Mouse (Mus musculus) retina, postnatal 1 day (tissue): ENCODE results near the gene Cdhr3.

ENCODE experiments used
- DNase-seq: peaks from one replicate; pipeline ENCODE4 v3.0.0-alpha.2; 2012

The Cdhr3 gene

DNA sequence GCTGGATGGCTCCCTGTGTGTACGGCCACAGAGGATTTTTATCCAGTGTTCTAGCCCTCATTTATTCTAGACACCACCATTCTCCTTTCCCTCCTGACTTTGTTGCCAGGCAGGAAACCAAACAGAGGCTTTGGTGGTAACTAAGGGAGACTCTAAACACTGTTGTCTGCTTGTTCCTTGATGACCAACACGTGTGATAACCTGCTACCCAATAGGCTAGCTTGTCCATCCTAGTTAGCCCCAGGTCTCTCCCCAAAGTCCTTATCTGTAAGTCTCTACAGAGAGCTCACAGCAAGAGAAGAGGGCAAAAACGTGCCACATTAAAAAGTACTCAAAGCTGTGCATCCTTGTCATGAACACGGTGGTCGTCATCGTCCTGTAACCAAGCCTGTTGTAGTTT lies at the start of gene Cdhr3:
Cdhr3 (minus strand) TSS at position 101 of the 400 bp plus-strand sequence.
- no peak for DNase-seq

DNA sequence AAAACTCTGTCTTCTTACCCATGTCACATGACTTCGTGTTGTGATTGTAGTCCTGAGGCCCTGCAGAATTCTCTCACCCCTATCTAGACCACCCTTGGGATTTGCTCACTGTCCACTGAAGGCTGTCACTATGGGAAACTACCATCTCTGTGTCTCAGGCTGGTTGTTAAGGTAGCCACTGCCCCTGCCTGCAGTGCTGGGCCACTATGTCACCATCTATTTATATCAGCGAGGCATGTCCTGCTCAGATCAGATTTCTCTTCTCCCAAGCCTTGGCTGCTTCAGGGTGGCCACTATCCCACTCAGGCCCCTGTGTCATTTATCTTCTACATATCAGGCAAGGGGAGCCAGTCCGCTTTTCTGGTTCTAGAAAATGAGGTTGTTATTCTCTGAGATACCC lies 46.4 kb upstream of the Cdhr3 start:
- DNase-seq: peak; percentile 39

DNA sequence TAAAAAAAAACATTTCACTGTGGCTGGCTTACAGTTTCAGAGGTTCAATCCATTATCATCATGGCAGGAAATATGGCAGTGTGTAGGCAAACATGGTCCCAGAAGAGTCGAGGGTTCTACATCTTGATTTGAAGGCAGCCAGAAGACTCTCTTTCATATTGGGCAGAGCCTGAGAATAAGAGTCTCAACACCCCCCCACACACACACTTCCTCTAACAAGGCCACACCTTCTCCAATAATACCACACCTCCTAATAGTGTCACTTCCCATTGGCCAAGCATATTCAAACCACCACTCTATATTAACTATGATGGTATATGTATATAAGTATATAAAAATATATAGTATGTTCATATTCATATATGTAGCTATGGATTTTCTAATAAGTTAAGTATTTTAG lies 45.2 kb upstream of the Cdhr3 start:
- DNase-seq: no peak

DNA sequence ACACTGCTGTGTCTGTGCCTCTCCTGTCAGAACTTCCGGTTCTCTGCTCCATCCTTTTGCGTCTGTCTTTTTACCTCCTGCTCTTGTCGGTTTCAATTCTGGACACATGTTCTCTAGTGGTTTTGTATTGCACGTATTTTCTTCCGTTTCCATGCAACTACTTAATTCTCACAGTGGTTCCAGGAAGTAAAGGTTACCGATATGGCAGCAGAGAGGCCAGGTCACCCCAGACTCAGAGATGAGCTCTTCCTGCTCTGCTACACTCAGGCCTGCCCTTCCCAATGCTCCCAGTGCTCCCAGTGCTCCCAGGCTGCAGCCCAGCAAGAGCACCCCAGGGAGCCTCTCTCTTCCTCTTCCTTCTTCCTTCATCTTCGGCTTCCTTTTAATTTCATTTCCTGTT lies 39.1 kb upstream of the Cdhr3 start:
- DNase-seq: no peak

DNA sequence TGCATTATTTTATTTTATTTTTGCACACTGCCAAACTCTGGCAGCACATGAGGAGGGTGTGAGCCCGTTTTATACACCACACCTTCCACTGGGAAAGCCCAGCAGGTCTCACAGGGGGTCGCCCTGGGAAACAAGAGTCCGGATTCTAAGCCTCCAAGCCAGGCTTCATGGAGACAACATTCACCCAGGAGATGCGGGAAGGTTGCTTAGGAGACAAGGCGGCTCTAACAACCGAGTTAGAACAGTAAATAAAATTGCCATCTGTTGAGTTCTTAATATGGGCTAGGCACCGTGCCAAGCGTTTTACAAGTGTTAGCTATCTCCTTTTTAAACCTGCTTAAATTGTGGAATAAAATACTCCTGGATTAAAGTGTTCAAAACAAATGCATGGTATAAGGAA lies 37.7 kb upstream of the Cdhr3 start:
- DNase-seq: no peak

DNA sequence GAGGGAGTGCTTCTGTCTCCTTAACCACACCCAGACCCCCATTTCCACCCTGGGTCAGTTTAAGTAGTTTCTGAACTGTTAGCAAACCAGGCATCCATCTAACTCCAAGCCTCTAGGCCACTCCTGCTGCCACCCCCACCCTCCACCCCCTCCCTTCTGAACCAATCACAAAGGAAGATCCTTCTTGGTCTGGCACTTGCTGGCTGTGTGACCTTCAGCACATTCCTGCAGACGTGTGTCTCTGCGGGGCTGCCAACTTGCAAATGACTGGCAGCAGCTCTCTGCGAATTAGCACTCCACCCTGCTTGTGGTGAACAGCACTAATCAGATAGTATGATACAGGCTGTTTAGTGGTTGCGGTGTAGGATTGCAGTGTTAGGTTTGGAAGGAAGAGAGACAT lies 36.7 kb upstream of the Cdhr3 start:
- peak; percentile 54 for DNase-seq

DNA sequence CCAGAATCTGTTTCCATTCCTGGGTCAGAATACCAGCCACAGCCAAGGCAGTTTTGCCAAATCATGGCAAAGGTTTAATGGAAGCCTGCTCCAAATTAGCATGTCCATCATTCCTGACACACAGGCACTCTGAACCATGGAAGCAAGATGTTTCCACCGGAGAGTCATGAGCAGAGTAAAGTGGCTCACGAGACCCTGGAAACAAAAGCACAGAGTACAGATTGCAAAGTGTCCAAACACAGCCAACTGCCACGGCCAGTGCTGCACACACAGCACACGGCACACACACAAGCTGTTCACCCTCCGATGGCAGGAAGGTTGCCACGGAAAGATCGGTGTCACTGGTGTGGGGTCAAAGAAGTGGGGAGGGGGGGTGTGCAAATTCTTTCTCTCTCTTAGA lies 36.0 kb upstream of the Cdhr3 start:
- no peak for DNase-seq

DNA sequence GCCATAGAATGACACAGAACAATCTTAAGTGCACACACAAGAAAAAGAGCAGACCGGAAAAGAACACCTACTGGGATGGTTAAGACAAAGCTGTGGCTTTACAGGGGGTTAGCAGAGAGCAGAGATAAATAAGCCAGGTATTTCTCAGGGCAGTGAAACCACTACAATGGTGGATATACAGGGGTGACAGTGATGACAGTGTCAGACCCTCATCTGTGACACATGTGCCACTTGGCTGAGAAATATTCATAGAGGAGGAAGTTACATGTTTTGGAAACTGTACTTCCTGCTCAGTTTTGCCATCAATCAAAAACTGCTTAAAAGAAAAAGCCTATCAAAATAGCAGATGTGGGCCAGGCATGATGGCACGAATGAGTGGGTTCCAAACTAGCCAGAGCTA lies 35.4 kb upstream of the Cdhr3 start:
- DNase-seq: no peak

DNA sequence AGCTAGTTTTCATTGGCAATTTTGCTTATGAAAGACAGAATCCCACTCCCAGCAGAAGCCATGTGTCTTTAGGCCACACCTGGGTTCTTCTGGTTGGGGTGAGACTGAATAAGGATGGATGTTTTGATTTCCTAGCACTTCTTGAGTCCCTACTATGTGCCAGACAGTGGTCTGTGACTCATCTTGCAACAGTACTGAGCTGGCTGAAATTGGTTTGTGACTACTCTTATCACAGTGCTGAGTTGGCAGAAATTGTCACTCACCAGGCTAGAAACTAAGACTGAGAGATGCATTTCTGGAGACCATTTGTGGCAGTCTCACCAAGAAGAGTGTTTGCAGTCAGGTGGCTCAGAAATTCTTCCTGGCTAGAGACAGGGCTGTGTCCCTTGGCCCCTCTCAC lies 33.6 kb upstream of the Cdhr3 start:
- no peak for DNase-seq

DNA sequence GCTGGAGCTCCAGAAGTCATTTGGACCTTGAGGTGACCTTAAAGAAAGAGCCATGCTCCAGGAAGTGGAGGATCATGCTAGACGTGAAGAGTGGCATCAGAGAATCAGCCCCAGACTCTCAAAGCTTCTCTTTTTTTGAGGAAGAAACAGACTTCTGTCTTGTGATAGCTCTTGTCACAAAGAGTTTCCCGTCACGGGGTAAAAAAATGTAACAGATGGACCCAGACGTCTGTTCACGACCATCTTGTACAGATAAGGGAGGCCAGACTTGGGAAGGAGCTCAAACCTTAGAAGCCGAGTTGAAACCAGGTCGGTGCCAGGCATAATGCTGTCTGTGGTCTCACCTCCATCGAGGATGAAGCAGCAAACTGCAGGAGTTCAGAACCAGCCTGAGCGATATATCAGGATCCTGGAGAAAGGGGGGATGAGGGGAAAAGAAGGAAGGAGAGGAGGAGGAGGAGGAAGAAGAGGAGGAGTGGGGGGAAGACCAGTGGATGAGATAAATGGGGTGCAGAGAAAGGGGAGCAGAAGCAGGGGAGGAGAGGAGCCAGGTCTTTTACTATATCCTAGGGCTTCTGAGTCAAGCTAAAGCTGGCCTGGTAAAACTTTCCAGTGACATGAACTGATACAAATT lies 33.0 kb upstream of the Cdhr3 start:
- DNase-seq: no peak

DNA sequence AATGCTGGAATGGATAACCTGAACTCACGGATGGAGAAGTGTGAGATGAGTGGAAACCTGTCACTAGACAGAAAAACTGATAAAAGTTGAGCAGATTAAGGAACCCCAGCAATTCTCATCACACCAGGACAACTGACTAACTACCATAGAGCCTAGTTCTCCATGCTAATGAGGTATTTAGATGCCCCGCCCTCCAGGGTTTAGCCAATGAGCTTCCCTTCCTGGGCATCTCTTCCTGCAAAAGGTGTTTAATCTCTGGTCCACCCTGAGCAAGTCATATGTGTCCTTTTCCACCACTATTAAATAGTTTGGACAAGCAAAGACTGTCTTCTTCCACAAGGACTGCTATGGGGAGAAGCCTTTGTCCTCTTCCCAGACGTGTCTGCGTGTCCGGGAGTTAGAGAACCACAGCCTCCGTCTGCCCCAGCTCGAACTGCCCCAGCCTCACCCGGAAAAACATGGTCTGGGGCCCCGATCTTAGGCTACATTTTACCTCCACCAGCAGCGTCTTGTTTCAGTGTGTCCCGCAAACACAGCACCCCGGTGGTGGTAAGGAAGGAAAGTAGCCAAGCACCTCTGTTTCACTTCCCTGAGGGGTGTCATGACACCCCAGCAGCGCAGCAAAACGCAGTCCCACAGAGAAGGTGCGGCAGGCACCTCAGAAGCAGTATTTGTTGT lies 26.1 kb upstream of the Cdhr3 start:
- DNase-seq: no peak

DNA sequence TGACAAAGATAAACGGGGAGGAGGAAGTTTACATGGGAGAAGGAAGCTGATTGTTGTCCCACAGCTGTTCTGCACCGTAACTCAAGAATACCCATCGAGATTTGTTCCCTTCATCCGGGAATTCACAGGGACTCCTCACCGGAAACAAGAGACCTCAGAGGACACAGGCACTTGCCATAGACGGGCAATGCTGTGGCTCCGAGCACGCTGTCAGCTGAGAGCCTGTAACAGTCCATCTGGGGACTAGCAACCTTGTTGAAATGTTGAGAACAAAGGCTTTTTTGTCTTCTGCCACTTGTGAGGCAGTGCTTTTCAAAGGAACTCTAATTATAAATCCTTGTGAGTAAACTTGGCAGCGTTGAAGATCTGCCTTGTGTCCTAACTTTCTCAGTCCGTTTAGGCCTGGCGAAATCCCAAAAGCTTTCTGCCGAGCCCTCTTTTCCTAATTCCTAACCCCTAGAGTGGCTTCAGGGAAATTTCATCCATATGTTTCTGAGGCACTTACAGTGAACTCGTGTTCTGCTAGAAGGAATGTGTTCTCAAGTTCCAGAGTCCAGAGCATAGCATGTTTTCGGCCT lies 18.3 kb upstream of the Cdhr3 start:
- DNase-seq: peak; percentile 90

DNA sequence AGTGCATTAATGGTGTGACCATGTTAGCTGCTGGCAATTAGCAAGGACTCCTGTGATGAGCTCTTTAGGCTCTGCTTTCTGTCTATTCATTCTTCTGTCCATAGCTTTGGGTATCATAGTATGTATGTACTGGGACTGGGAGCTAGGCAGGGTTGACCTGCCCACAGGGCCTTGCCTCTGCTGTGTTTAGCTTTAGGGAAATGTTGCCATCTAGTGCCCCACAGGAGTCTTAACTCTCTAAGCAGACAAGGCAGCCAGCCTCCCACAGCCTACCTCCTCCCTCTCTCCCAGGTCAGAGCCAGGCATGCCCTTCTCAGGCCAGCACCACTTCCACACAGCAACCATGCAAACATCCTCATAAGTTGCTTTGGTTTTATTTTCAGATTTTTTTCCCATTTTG lies 16.9 kb upstream of the Cdhr3 start:
- DNase-seq: peak; percentile 75

DNA sequence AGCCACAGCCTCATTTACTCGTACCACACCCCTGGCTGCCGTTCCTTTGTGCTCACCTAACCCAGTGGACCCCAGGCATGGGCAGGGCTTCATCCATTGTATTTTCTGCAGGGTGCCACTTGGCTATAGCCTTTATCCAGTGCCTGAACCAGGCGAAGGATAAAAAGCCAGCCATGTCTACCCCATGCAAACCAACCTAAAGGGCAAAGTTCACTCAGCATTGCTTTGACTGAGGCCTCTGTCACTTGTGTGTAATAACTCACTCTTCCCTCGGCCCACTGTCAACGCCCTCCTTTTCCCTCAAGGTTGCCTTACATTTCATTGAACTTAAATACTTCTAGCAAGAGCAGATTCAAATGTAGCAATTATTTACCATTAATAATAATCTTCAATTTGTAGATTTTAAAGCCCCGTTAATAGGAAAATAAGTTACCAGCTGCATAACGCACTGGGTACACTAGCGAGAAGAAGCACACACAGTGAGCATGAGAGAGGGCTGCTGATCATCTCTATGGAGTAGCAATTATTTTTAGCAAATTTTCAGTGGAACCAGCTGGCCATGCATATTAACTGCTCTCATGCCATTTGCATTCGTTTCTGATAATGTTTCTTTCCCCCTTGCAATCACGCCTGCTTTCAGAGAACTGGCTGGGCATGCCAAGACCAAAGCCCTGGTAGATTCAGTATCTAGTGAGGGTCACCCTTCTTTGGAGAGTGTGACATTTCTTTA lies 13.9 kb upstream of the Cdhr3 start:
- DNase-seq: no peak

DNA sequence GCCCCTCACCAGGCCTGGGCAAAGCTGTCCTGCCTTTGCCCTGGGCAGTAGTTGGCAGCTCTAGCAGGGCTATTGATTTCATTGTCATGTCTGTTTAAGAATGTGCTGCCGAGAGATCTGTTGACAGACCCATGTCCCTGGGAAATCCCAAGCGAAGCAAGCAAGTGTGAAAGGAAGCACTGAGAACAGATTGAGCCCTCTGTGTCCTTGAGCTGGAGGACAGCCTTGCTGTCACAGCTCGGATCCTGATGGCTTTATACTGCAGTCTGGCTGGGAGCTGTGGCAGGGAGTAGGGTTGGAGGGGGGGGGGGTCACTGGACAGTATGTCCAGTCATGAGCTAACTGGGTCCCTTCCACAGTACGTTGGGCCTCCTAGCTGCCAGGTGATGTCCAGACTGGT lies 13.0 kb upstream of the Cdhr3 start:
- DNase-seq: peak; percentile 56

DNA sequence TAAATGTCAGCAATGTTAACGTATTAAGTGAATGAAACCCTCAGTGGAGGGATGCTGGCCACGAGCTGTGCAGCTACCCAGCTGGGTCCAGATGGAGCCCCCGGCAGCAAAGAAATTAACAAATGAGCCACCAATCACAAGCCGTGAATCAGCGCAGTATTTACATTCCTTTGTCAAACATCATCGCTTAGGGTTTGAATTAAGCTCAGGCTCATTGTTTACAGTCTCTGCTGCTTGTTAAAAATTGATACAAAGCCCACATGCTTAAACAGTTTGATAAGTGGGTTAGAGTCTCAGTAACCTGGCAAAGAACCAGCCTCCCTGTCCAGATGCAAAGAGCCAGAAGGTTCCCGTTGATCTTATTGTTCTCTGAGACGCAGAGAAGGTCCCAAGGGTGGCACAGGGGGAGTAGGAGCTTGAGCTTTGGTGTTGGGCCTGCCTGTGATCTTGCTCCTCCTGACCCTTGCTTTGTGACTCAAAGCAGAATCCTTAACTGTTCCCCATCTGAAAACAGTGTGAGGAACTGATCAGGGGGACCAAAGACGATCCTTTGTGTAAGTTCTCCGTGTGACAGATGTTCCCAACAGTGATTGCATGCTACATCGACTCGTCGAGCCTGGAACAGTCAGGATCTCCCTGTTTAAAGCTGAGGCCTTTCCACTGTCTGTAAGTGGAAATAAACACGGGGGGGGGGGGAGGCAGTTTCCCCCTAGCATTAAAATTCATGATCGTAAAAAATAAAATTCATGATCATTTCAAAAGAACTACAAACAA lies 9.9 kb upstream of the Cdhr3 start:
- peak; percentile 75 for DNase-seq

DNA sequence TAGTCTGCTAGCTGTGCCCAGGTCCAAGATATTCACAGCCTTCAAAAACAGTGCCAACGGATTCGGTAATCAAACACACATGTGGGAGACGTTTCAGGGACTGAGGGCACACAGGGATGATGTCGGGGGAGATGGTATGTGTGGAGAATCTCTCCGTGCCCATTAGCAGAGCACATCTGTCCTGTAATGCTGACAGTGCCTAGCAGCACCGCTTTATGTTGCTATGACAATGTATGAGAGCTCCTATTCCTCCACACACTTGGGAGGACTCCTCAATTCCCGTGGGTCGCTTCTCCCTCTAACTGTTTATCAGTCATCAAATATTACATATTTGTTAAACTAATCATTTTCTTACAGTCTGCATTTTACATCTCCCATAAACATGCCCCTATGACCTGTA lies 9.0 kb upstream of the Cdhr3 start:
- no peak for DNase-seq

DNA sequence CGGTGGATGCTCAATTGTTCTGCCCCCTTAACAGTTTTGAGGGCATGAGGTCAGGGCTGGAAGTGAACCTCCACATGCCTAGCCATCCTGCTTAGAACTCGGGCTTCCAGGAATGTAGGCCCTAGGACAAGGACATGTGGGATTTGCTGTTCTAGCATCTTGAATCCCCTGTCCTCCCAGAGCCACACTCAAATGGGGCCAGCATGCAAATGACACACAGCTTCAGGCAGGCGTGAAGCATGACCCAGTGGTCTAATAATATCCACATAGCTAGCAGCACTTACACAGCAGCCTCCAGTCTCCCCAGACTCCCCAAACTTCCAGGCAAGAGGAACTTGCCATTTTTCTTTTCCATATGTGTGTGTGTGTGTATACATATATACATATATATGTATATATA lies 3.3 kb upstream of the Cdhr3 start:
- peak; percentile 55 for DNase-seq

DNA sequence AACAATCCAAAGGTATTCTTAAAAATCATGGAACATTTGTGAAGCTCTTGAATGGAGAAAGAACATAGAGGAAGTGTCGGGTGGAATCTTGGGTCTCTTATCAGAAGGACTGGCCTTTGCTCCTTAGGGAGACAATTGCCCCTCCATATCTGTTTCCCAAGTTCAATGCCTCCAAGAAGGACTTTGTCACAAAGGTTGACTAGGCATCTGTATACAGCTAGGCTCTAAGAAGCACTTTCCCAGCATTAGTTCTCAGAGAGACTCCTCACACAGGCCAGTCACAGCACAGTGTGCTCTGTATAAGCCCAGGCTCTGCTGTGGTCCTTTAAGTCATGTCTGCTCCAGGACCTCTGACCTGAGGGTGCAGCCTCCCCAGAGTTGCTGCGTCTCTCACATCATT lies 479 bp downstream of the Cdhr3 start:
- DNase-seq: no peak

DNA sequence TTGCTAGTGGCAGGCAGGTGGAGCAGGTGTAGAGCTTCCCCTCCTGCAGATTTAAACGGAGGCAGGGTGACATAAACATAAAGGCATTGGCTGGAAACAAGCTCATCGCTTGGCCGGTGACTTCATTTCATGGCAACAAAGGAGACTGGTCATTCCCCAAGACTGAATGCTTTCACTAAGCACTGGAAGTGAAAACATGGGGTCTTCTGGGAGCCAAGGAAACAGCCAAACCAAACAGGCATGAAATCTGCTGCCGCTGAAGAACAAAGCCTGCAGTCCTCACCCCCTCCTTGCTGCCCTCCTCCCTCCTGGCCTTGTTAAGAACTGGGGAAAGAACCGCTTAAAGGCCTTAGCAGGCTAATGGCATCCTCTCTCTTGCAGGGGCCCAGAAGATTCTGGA lies 6.5 kb downstream of the Cdhr3 start:
- DNase-seq: peak; percentile 80

DNA sequence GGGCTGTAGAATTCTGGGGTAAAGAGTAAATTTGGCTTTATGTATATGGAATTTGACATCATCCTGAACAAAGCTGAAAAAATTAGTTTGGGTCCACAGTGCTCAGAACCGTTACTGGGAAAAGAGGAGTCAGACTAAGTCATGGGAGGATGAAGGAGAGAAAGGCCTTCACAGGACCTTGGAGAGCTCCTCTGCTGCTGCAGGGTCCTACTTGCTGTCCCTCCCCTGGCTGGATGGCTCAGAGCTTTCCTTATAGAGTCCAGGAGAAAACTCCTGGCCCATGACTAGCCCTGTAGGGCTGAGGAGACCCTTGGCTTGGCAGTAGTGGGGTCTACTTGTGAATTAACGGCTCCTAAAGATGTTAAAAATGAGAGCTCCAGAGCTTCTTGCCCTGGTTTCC lies 8.0 kb downstream of the Cdhr3 start:
- peak; percentile 55 for DNase-seq

DNA sequence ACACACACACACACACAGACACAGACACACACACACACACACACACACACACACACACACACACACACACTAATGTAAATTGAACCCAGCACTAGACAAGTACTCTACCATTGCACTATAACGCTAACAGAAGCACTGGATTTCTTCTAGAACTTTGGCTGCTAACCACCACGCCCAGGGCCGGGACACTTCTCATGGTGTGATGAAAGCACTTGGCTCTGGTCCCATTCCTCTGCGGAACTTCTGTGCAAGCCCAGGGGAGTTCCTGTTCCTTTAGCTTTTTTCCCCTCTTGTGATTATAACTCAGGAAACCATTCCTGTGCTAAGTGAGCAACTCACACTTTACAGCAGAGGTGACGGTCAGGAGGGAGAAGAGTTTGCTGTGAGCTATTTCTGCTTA lies 9.3 kb downstream of the Cdhr3 start:
- no peak for DNase-seq

DNA sequence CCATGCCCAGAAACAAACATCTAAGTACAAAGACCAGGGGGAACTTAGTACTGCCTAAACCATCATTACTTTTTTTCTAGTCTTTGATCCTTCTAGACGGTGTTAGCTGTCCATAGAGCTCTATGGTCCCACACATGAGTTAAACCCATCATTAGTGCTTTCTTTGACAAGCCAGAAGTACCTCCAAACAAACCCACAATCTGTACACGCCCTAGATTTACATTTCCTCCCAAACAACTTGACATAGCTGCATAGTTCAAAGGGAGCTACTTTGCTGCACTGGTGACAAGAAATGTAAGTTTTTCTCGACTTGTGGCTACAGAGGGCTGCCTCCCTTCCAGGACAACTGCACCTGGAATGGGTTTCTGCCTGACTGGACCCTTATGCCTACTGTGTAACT lies 16.4 kb downstream of the Cdhr3 start:
- DNase-seq: no peak
